Mouse (Mus musculus): ENCODE data around the gene Tmem50b.

The Tmem50b gene

GRCm38 (mm10) chr16:91565292-91565951, 32.2 kb downstream of the Tmem50b start:
- no peak for DNase-seq (ENCODE audit: low read depth)

- DNase-seq (ENCODE audit: low read depth) = no peak
Observed at GRCm38 (mm10) chr16:91564580-91565291, 32.9 kb downstream of the Tmem50b start.

DNA sequence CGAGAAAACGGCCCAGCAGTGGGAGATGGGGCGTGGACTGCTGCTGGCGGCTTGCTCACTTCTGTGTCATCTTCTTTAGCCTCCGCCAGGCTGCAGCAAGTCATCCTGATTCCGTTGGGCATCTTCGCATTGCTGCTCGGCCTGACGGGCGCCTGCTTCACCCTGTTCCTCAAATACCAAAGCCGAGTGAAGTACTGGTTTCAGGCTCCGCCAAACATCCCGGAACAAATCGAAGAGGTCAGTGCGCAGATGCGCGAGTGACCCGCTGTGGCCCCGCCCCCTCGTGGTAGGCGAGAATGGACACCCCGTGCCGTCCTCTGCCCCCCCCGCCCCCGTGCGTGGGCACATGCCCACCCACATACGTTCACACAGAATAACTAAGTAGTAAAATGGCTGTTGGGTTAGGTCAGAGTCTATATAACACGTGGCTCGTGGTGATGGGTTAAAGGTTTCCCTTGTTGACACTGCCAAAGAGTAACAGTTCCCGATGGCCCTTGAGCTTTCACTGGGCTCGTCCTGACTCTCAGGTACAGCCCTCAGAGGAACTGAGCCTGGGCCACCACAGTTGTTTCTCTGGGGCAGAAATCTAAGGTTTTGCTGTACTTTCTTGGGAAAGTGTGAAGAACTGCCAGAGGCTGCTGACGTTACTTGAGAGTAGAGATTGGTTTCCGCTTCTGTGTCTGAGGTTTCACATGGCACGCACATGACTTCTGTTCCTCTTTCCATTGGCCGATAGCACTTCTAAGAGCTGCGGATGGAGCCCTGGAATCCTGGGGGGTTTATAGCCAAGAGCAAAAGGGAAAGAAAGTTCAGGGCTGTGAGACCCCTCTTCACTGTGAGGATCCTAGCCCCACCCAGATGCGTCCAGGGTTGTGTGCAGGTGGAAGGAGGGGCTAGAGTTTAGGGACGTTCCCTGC, 35.8 kb downstream of the Tmem50b start:
- DNase-seq (ENCODE audit: low read depth) = no peak

GRCm38 (mm10) chr16:91561099-91561498, 36.5 kb downstream of the Tmem50b start:
- DNase-seq (ENCODE audit: low read depth) = no peak

DNA sequence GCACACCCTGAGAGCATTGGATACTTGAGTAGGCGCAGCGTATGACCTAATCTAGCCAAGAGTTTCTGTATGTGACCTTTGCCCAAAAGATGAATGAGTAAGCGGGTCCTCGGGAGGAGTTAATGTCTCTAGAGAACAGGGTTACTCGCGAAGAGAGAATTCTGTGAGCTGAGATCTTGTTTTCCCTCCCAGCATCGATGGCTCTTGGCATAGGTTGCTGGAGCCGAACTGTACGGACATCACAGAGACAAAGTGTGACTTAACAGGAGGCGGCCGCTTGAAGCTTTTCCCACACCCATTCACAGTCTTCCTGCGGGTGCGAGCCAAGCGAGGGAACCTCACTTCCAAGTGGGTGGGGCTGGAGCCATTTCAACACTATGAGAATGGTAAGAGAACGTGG, 39.9 kb downstream of the Tmem50b start:
- DNase-seq (ENCODE audit: low read depth) = peak; percentile 69

GRCm38 (mm10) chr16:91557214-91557613, 40.4 kb downstream of the Tmem50b start:
- peak; percentile 73 for DNase-seq (ENCODE audit: low read depth)

- peak; percentile 61 for DNase-seq (ENCODE audit: low read depth)
Observed at GRCm38 (mm10) chr16:91556659-91557058, 40.9 kb downstream of the Tmem50b start.

- DNase-seq (ENCODE audit: low read depth) = no peak
Observed at GRCm38 (mm10) chr16:91555017-91555605, 42.5 kb downstream of the Tmem50b start.

DNA sequence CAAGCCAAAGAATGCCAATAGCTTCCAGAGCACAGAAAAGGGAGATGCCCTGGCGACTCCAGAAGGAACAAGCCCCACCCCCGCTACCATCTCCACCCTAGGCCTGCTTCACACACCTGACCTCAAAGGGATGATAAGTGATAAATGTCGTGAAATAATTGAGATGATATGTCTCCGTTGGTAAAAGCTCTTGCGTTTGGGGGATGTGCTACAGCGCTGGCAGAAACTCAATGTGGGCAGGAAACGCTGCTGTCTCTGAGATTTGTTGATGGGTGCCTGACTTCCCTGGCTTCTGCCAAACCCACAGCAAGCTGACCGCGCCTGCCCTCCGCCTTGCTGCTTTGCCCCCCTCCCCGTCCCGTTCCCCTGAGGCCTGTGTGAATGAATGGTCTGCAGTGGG, 44.0 kb downstream of the Tmem50b start:
- DNase-seq (ENCODE audit: low read depth) = peak; percentile 71

DNA sequence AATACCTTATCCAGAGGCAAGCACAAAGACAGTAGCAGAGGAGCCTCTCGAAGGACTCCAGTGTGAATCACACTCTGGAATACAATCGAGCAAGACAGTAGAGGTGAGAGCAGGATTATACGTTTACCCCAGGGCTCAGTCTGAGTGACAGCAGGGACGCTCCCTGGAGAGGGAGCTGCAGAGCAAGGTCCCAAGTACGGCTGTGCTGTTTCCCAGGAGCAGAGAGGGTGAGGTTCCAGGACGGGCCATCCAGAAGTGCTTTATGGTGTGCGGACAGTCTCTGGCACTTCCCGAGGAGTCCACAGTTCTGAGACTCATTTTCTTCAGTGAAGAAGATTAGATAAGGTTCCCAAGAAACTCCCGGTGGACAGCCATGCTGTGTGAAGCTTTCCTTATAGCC, 45.5 kb downstream of the Tmem50b start:
- DNase-seq (ENCODE audit: low read depth) = no peak

DNA sequence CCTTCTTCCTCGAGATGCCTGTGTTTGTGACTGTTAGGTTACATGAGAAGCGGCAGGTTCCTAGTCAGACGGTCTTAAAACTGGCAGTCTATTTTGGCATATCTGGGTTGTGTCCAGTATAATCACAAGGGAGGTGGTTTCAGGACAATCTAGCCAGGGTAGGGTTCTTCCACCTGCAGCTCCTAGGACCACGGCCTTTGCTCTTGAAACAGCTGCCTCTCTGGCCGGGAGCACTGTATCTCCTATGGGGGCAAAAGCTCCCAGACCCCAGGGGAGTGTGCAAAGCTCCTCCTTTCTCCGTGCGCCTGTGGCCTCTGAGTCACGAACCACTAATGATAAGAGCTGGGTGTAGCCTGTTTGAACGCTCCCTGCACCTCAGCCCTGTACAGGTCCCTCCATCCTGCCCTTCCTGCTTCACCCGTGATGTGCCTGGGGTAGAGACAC, 46.5 kb downstream of the Tmem50b start:
- DNase-seq (ENCODE audit: low read depth) = peak; percentile 40

DNA sequence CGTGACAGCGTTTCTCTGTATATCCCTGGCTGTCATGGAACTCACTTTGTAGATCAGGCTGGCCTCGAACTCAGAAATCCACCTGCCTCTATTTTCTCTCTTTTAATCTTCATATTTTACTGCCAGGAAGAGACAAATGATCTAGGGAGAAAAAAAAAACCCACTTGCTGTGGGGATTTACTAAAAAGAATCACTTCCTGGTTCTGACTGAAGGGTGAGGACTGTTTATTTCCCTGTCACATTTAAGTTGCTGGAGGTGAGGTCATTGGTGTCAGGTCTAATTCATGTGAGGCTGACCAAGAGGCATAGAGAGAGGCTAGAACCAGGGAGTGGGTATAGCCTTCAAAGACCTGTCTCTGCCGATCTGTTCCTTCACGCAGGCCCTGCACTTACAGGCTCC, 48.0 kb downstream of the Tmem50b start:
- DNase-seq (ENCODE audit: low read depth) = no peak

GRCm38 (mm10) chr16:91548996-91549395, 48.6 kb downstream of the Tmem50b start:
- DNase-seq (ENCODE audit: low read depth) = no peak

DNA sequence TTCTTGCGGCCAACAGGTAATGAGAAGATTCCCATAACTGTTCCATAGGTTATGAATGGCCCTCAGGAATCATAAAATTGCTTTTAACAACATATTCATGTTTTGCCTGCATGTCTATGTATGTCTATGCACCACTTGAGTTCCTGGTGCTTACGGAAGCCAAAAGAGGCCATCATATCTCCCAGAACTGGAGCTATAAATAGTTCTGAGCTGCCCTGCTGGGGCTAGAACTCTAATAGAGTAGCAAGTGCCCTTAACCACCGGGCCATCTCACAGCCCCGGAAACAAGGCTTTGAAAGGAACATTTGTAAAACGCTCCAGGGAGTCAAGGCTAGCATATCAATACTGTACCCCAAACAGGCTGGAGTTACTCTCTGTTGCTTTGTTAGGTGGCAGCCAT, 49.0 kb downstream of the Tmem50b start:
- peak; percentile 12 for DNase-seq (ENCODE audit: low read depth)

- DNase-seq (ENCODE audit: low read depth) = peak; percentile 25
Observed at GRCm38 (mm10) chr16:91547974-91548373, 49.6 kb downstream of the Tmem50b start.

DNA sequence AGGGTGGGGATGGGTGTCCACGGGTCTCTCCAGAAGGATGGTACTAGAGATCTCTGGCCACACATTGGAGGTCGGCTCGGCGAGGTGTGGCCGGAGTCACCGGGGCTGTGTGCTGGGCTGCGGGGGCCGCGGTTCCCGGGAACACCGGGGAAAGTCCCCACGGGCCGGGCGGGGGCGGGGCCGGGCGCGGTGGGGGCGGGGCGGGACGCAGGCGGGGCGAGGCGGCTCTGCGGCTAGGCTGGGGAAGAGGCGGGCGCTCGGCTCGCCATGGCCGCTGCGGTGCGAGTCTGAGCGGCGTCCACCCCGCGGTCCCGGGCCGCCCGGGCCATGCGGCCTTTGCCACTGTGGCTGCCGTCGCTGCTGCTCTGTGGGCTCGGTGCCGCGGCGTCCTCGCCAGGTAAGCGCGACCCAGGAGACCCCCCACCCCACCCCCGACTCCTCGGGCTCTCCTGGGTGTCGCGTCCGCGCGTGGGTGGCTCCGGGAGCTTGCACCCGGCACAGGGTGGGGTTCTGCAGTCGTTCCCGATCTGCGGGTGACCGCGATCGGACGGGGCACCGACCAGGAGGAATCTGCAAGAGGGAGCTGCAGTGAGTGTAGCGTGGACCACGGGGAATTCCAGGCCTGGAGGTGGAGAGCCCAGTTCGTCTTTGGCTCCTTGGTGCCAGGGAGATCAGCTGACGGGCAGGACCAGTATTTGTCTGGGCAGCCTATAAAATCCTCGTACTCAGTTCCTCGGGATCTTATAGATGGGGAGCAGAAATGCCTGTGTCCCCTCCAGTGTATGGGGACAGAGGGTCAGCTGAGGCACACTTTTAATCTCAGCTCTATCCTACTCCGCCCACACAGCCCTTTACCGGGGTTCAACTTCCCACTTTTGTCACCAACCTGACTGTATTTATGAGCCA, 50.5 kb downstream of the Tmem50b start, which contains the start of gene Ifngr2:
Gene Ifngr2, plus strand, starts transcription at position 237 of the 906 bp plus-strand sequence.
- peak; percentile 67 for DNase-seq (ENCODE audit: low read depth)

DNA sequence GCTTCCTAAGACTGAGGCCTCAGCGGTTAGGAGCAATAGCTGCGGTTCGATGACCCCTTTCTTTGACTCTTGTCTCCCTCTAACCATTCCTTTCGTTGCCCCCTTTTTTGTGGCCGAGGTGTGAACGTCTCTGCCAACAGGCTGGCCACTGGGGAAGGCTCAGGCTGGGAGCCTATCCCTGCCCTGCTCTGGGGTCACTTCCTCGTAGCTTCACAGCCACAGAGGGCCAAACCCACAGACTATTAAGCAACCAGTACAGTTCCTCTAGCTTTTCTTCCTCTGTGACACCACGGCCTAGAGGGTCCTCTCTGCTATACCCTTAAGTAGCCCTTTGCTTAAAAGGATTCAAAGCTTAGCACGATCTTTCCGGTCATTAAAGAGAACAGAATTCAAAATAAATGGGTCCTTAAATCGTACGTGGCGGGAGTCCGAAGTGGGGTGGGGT, 51.2 kb downstream of the Tmem50b start:
- no peak for DNase-seq (ENCODE audit: low read depth)

DNA sequence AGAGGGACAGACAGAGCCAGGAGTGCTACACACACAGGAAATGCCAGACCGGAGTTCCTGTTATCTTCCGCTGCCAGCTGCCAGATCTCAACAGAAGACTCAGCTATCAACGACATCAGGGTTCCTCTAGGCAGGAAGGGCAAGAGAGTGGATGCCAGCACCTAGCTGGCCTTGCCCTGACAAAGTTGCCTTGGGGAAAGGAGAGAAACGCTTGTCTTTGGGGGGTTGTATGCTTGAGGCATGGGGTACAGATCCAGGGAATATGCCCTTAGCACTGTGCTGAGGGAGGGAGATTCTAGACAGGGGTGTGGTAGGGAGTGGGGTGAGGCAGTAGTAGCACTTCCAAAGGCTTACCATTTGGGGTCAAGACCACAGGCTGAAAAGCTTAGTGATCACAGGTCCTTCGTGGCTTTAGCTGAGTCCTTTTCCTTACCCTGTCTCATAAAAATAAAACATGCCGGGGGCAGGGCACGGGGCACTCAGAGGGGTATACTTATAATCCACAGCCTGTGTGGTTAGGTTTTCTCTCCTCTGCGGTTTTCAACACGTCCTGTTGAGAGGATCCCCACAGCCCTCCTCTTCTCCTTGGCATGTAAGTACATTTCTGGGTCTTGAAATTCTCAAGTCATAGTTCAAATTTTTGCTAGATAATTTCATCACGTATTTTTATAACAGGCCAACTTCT, 51.9 kb downstream of the Tmem50b start:
- DNase-seq (ENCODE audit: low read depth) = no peak

DNA sequence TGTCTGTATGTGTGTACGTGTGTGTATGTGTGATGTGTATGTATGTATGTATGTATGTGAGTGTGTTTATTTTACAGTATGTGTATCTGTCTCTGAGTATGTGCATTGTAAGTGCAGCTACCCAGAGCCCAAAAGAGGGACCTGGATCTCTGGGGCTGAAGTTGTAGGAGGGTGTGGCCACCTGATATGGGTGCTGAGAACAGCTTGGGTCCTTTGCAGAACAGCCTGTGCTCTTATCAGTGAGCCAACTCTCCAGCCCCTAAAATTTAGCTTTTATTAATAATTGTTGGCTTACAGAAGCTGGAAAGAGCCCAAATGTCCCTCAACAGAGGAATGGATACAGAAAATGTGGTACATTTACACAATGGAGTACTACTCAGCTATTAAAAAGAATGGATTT, 54.0 kb downstream of the Tmem50b start:
- no peak for DNase-seq (ENCODE audit: low read depth)

- no peak for DNase-seq (ENCODE audit: low read depth)
Observed at GRCm38 (mm10) chr16:91541573-91542081, 56.0 kb downstream of the Tmem50b start.

Measured in NIH3T3 (cell line).